Mouse (Mus musculus): ENCODE measurements around the gene Rab5c. TPM values are rescaled to one million over a fixed set of nuclear protein-coding genes. Genes with fewer than 3 reads are reported as not detected.

Gene Rab5c
- total RNA-seq (2023; ENCODE audit: inconsistent age): 128 to 135 TPM (median 134 TPM) in 4 replicates

GRCm38 (mm10) chr11:100738066-100738604, at the start of gene Rab5c:
TSS of gene Rab5c (minus strand) at chr11:100738215.

GRCm38 (mm10) chr11:100770646-100771408, 32.8 kb upstream of the Rab5c start, which contains the start of gene Ghdc:
TSS of gene Ghdc (minus strand) at chr11:100770957.

GRCm38 (mm10) chr11:100762831-100763230, 24.8 kb upstream of the Rab5c start, which contains the start of gene Hcrt:
TSS of gene Hcrt (minus strand) at chr11:100762931.

GRCm38 (mm10) chr11:100759611-100760233, 21.7 kb upstream of the Rab5c start, which contains the start of gene Kcnh4:
TSS of gene Kcnh4 (minus strand) at chr11:100759942.

GRCm38 (mm10) chr11:100713735-100714533, 24.1 kb downstream of the Rab5c start, which contains the start of gene Hspb9:
TSS of gene Hspb9 (plus strand) at chr11:100713850.

GRCm38 (mm10) chr11:100711783-100712615, 26.0 kb downstream of the Rab5c start, which contains the start of gene Kat2a:
TSS of gene Kat2a (minus strand) at chr11:100712465.

GRCm38 (mm10) chr11:100703851-100704531, 34.0 kb downstream of the Rab5c start, which contains the start of gene Dhx58:
TSS of gene Dhx58 (minus strand) at chr11:100704271.

GRCm38 (mm10) chr11:100692164-100692616, 45.8 kb downstream of the Rab5c start, which contains the start of gene Zfp385c:
TSS of gene Zfp385c (minus strand) at chr11:100692455.

Other genes starting within 250 kb of the Rab5c start
- 158 to 172 TPM (median 161 TPM) in 4 replicates for gene Acly, start 210.2 kb downstream of the Rab5c start, total RNA-seq (2023; ENCODE audit: inconsistent age)
- 0.32 to 0.51 TPM (median 0.39 TPM) in 3 of 4 replicates, not detected in the other for gene Ttc25, start 192.6 kb downstream of the Rab5c start, total RNA-seq (2023; ENCODE audit: inconsistent age)
- 182 to 196 TPM (median 187 TPM) in 4 replicates for gene Cnp, start 163.3 kb downstream of the Rab5c start, total RNA-seq (2023; ENCODE audit: inconsistent age)
- 24.9 to 30.3 TPM (median 26.3 TPM) in 4 replicates for gene Nkiras2, start 119.0 kb downstream of the Rab5c start, total RNA-seq (2023; ENCODE audit: inconsistent age)
- 460 to 496 TPM (median 474 TPM) in 4 replicates for gene Dnajc7, start 118.0 kb downstream of the Rab5c start, total RNA-seq (2023; ENCODE audit: inconsistent age)
- 0.24 TPM in 1 of 4 replicates, not detected in the others for gene Zfp385c, start 45.8 kb downstream of the Rab5c start, total RNA-seq (2023; ENCODE audit: inconsistent age)
- gene Dhx58, start 33.9 kb downstream of the Rab5c start, total RNA-seq (2023; ENCODE audit: inconsistent age): 18.4 to 28.4 TPM (median 20.7 TPM) in 4 replicates
- 37.4 to 42.8 TPM (median 40.6 TPM) in 4 replicates for gene Kat2a, start 25.8 kb downstream of the Rab5c start, total RNA-seq (2023; ENCODE audit: inconsistent age)
- not detected in 4 replicates for gene Hspb9, start 24.4 kb downstream of the Rab5c start, total RNA-seq (2023; ENCODE audit: inconsistent age)
- 6.4 to 8.3 TPM (median 6.9 TPM) in 4 replicates for gene Kcnh4, start 21.7 kb upstream of the Rab5c start, total RNA-seq (2023; ENCODE audit: inconsistent age)
- gene Hcrt, start 24.7 kb upstream of the Rab5c start, total RNA-seq (2023; ENCODE audit: inconsistent age): not detected in 4 replicates
- 17.9 to 27.2 TPM (median 20.3 TPM) in 4 replicates for gene Ghdc, start 32.7 kb upstream of the Rab5c start, total RNA-seq (2023; ENCODE audit: inconsistent age)
- gene Stat5b, start 112.5 kb upstream of the Rab5c start, total RNA-seq (2023; ENCODE audit: inconsistent age): 63.3 to 74.4 TPM (median 69.7 TPM) in 4 replicates
- gene Stat5a, start 121.1 kb upstream of the Rab5c start, total RNA-seq (2023; ENCODE audit: inconsistent age): 38.6 to 43.6 TPM (median 41.8 TPM) in 4 replicates
- 235 to 266 TPM (median 245 TPM) in 4 replicates for gene Stat3, start 201.3 kb upstream of the Rab5c start, total RNA-seq (2023; ENCODE audit: inconsistent age)
- gene Cavin1, start 232.7 kb upstream of the Rab5c start, total RNA-seq (2023; ENCODE audit: inconsistent age): 0.30 to 0.61 TPM (median 0.59 TPM) in 4 replicates